Mouse (Mus musculus) c-Kit-positive CD71-negative TER-119-negative erythroid progenitor cells, embryonic 14.5 days (primary cell): ENCODE results near the gene Stag2.
A peak's percentile ranks its signal among the peaks of the same experiment; 100 is the strongest.

Source experiments
- DNase-seq: peaks from one replicate; pipeline ENCODE4 v3.0.0-alpha.2; 2013; ENCODE audit warnings: low read depth

The Stag2 gene

DNA sequence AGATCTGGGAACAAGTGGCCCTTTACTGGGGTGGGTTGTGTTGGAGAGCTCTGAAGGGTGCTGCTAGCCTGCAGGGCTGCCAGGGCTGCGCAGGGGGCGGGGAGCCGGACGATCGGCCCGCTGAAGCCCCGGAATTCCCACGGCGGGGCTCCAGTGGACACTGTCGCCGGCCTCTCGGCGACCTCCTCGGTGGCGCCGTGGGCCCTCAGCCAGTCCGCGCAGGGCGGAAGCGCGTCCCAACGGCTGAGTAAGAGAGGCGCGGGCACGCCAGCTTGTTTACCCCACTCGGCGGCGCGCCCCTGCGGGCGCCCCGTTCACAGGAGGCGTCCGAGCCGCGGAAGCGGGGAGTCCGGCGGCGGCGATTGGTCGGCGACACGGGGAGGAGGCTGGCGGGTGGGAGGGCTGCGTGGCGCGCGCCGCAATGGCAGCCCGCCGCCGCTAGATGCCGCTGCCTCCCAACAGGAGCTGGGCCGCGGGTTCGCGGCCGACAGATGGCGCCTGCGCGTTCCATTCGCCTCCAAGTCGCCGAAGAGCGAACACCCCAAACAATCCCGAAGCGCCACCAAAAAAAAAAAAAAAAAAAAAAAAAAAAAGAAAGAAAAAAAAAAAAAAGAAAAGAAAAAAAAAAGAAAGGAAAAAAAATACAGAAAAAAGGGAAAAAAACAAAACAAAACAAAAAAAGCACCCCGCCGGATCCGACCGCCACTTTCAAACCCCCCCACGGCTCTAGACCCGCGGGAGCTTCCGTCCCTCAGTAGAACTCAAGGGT lies at the start of gene Stag2:
Gene Stag2 (plus strand): TSS at position 530 of the 769 bp plus-strand sequence.
- peak; percentile 58 for DNase-seq

DNA sequence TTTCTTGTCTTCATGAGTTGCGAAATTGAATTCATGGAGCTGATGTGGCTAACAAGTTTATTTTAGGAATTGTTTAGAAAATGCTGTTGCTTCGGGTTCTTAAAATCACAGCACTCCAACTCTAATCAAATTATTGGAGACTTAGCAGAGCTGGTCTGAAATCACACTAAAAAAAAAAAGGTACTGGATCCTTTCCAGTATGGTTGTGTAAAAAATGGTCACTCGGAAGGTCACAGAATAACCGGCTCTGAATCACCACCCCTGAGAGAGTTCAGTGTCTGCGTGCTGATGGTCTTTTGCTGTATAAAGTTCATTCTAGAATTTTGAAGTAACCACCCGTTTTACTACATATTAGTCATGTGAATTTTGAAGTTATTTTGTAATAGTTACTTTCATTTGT lies 42.0 kb upstream of the Stag2 start:
- DNase-seq: no peak

DNA sequence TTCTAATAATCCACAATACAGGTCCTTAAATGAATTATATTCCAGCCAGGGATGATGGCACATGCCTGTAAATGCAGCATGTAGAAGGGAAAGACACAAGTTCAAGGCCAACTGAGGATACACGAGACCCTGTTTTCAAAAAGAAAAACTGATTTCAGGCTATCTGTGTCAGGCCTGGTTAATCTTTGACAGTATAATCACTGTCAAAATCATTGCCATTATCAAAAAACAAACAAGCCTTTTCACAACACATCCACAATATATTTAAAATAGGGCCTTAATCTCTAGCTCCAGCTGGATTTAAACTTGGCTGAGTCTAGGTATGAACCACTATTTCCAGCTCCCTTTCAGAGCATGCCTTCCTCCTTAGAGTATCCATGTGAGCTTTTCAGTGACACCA lies 38.5 kb upstream of the Stag2 start:
- no peak for DNase-seq

DNA sequence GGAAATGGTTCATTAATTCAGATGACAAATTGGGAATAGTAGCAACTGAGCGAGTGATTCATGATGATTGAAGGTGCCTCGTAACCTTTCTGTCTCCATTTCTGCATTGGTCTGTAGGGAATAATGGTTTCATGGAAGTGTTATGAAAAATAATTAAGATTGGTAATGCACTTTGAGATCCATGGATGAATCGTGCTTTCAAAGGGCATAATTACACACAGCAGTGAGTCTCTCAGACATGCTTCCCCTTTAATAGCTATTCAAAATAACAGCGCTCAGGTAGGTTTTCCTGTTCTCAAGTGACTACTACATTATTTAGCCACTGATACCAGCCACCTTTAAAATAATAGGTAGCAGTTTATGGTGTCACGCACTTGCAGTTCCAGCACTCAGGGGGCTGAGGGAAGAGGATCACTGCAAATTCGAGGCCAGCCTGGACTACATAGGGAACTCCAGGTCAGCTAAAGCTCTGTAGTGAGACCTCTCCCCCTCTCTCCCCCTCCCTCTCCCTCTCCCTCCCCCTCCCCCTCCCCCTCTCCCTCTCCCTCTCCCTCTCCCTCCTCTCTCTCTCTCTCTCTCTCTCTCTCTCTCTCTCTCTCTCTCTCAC lies 29.6 kb upstream of the Stag2 start:
- DNase-seq: no peak

DNA sequence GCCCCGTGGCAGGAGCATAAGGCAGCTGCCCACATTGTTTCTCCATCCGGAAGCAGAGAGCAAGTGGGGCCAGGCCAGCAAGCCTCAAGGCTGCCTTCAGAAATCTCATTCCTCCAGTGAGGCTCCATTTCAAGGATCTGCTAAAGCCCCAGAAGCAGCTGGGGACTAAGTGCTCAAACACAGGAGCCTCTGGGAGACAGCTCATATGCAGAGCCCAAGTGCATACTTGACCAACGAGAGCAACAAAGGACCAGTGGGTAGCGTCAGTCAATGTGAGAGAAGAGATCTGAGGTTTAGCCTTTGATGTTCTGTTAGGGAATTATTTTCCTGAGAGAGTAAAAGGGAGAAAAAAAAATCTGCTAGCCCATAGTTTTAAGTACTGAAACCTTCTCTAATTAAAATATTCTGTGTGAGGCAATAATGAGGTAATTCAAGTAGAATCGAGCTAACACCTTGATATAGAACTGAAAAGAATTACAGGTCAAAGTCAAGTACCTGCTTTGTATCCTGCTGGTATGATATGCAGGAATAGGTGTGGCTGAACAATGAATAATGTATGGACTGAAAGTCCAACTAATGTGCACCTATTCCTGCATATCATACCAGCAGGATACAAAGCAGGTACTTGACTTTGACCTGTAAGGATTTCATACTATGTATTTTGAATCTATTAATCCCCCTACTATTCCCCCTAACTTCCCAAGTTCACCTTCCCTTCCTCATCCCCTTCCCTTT lies 24.0 kb upstream of the Stag2 start:
- DNase-seq: no peak

DNA sequence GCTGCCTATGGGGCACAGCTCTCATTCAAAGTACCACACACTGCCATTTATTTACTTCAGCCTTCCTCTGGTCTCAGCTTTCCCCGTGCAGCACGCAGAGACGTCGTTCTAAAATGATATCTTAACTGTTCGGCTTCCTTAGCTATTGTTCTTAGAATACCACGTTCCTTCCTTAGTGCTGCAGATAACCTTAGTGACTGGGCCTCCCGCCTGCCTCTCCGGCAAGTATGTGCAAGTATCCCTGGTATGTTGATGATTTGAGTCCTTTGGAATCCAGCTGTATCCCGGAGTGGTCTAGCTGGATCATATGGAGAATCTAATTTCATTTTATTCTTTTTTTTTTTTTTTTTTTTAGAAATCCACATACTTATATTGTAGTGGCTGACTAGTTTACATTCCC lies 9.2 kb upstream of the Stag2 start:
- DNase-seq: no peak

DNA sequence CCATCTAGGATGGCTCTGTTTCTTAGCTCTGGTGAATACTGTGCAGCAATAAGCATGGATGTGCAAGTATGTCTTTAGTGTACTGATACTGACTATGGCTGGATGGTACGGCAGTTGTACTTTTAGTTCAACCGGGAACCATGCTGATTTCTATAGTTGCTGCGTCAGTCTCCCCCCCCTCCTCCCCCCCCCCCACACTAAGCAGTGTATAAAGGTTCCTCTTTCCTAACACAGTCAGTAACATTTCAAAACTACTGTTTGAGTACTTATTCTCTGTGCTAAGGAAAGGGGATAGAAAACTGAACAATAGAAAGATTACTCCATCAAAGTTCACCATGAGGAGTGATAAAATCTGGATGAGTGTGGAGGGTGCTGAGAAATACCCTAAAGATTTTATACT lies 6.5 kb upstream of the Stag2 start:
- no peak for DNase-seq

DNA sequence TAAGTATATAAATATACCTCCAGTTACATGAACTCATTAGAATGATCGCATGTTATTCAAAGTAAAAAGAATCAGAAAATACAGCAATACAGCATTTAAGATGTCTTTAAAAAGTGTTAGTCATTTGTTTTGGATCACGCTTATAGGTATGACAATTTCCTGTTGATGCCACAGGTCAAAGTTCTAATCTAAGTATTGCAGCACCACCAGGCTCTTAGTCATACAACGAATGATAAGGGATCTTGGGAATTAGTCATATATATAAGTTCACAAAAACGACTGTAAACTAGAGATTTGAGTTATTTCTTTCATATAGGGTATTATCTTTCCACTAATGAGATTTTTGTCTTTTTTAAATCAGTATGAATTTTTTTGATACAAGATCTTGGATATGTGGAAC lies 5.1 kb upstream of the Stag2 start:
- DNase-seq: no peak

DNA sequence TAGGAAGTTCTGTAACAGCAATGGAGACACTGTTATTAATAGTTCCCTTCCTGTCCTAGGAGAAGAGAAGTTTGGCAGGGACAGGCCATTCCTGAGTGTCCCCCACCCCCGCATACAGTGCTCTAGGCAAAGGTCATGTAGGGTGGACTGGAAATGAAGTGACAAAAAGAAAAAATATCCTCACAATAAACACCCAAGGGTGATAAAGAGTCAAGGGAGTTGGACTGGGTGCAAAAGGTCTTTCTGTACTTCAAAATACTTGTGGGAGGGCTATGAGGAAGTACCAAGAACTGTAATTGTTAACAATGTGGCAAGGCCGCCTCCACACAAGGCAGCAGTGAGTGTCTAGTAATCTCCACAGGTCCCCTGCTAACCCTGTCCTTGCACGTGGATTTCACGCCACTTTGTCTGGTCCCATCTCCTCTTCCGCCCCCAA lies 1.1 kb upstream of the Stag2 start:
- DNase-seq: no peak

DNA sequence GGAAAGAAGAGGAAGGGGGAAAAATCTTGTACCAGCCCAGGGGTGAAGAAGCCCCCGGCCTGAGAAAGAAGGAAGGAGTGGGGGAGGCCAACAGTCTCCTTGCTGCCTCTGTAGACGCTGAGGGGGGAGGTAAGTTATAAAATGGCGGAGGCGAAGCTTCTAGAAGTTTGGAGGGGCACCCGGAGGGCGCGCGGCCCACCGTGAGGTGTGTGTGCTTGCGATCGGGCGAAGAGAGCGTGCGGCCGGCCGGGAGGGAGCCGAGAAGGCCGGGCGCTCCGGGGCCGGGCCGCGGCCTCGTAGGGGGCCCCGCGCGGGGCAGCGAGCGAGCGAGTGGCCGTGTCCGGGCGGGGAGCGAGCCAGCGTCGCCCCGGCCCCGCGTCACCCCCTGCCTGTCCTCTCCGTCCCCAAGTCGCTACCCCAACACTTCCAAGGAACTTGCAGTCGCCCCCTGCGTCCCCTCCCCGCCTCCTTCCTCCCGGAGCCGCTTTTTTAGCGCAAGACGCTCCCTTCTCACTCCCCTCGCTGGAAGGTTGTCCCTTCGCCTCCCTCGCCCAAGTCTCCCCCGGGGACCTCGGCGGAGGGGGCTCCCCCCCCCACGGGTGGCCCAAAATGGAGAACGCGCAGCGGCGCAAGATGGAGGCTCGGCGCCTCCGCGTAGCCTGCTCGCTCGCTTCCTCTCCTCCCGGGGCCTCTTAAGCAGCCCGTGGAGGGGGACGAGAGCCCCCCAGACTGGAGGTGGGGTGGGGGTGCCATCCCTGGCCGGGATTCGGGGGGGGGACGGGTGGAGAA lies 634 bp downstream of the Stag2 start:
- DNase-seq: no peak

DNA sequence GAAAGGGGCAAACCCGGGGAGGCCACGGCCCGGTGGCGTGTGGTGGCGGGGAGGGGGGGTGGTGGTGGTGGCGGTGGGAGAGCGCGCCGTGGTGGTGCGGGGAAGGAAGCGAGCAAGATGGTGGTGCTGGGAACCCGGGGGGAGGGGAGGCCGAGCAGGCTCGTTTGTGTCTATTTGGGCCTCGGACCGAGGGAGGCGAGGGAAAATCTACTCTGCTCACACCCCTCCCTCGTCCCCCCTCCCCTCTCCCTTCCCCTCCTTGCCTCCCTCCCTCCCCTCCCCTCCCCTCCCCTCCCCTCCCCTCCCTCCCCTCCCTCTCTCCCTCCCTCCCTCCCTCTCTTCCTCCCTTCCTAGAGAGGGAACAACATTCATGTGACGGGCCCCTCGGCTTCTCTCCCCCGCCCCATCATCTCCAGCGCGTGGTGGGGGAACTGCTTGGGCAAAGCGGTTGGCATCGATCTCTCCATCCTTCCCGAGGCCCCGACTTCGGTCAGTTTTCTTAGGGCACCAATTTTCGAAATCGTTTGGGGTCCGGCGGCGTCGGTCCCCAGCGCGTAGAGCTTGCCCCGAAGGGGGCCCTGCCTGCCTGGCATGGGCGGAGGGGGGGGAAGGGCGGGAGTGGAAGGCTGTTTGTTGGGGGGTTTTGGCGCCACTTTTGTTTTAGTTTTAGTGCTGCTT lies 1.4 kb downstream of the Stag2 start:
- peak; percentile 55 for DNase-seq

DNA sequence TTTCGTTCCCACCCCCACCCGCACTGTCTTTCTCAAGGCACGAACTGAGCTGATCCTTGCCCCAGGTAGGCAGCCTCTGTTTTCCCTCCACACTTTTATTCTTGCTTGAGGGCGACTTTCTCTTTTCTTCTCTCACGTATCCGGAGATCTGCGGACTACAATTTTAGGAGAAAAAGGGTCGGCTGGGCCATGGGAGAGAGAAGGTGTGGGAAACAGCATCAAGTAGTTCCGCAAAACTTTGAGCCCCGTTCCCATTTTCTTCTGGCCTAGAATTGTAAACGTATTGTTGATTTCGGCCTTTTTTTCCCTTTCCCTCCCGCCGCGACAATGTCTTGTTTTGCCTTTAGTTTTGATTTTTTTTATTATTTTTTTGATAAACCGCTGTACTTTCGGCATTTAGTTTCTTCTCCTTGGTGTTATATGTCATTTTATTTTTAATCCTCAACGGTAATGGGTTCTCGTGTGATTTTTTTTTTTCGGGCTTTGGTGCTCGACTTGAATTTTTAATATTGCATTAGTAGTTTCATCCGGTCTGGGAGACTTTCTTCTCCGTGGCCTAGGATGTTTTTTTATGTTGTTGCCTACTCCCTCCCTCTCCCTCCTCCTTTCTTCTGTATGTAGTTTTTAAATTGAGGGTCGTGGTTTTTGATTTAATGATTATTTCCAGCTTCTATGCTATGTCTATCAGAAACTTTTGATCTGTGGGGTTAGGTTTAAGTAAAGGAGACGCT lies 2.1 kb downstream of the Stag2 start:
- DNase-seq: no peak

DNA sequence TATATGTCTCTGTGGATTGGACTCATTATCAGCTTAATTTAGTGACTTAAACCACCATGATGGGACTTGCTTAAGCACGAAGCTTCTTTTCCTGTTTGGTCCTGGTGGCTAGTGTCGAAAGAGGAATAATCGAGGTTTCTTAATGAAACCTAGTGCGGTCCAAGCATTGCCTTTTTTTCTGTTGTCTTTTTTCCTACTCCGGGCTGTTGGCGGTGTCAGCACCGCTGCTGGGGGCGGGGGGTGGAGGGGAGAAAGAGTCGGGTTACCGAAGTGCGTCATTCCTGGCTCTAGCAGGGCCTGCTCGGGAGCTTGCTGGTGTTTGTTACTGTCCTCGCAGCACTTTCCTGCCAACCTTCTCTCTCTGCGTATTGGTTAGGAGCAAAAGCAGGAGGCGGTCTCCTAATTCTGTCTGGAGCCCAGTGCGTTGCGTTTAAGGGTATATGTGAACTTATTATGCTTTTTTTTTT lies 2.8 kb downstream of the Stag2 start:
- DNase-seq: no peak

DNA sequence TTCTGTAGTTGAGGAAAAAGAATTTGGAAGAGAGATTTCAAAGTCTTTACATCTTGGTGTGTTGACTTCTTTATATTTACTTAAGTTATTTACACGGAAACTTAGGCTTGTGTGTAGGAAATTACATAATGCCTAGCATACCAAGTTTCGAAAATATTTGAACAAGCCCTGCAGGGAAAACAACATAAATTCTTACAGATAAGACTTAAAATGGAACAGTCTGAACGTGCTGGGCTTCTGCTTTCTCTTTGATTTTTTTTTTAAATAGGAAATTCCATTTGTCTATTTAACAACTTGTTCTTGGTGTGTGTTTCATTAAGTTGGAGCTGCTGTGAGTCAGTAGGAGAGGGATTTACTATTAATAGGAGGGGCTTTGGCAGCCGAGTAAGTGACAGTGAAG lies 3.9 kb downstream of the Stag2 start:
- no peak for DNase-seq

DNA sequence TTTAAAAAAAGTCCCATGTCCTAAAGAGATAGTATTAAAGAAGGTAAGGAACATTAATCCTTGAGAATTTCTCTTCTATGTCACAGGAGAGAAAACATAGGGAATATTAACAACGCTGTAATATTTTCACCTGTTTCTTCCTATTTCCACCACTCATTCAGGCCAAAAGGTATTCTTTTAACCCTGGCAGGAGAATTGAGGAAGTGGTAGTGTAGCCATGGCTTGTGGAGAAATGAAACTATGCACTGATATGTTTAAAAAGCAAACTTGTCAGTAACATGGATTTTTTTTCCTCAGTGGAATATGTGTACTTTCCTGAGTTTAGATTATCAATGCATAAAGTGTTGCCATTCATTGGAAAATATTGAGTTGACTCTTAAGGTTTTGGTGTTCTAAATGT lies 16.3 kb downstream of the Stag2 start:
- no peak for DNase-seq

DNA sequence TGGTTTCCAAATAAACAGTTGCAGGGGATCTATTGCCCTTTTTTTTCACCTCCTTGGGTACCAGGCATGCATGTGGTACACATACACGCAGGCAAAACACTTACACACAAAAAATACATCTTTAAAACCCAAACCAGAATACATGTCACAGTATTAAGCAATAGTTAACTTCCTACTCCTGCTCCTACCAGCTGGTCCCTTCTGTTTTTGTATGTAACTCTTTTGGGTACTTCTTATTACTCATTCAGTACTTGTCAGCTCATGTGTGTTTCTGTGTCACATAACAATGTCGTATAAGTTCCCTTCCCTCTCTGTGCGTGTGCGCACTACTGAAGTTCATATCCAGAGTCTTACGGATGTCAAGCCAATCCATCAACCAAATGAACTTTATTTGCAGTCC lies 21.7 kb downstream of the Stag2 start:
- no peak for DNase-seq

DNA sequence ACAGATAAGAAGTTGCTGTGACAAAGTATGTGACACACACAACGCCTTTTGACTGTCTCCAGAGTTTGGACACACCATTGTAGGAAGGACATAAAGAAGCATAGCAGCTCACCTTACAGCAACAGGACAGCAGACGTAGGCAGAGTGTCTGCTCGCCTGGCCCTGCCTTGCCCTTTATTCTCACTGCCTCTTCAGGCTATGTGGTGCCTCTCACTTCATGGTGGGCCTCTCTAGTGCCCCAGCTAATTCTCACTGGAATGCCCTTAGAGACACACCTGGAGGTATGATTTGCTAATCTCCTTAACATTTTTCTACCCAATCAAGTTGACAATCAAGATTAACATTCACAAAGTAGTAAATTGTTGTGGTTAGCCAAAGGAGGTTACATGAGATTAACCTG lies 38.5 kb downstream of the Stag2 start:
- no peak for DNase-seq

DNA sequence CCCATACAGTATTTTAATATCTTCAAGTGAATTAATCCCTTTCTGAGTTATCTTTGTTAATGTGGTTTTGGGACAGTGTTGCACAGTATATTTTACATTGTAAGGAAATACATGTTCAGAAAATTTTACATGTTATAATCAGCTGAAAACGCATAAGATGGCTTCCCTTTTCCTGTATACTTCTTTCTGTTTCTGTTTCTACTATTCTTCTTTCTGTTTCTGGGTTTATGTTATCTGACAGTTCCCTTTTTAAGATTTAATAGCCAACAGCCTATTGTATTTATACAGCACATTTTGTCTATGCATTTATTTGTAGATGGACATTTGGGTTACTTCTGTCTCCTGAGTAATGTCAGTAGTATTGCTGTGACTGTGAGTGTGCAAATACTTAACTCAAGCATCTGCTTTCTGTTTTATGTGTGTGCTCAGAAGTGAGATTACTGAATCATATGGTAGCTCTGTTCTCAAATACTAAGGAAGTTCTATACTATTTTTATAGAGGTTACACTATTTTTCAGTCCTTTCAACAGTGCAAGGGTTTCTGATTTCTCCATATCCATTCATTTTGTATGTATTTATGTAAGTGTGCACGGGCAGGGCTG lies 39.8 kb downstream of the Stag2 start:
- no peak for DNase-seq

DNA sequence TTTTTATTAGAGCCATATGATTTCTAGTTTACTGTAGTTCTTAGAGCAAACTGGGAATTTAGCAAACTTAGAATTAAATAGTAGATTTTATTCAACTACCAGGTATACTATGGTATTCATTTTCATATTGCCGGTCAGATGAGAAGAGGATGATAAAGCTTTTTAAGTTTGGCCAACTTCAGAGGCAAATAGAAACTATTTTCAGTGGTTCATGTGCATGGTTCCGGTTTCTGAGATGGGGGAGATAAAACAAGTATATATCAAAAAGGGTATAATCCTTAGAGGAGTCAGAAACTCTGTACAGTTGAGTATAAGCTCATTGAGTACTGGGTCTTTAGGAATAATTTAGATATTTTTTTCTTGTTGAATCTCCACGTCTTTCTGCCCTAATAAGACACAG lies 45.5 kb downstream of the Stag2 start:
- no peak for DNase-seq

DNA sequence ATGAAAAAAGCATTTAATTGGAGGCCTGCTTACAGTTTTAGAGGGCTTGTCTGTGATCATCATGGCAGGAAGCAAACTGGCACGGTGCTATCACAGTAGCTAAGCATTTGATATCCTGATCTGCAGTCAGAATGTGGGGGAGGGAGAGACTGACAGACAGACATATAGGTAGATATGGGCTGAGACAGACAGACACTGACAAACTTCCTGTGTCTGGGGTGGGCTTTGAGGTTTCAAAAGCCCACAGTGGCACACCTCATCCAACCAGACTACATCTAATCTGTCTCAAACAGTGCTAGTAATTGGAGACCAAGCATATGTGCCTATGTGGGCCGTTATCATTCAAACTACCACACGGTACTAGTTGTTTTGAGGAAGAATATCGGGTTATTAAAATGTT lies 53.4 kb downstream of the Stag2 start:
- DNase-seq: no peak

DNA sequence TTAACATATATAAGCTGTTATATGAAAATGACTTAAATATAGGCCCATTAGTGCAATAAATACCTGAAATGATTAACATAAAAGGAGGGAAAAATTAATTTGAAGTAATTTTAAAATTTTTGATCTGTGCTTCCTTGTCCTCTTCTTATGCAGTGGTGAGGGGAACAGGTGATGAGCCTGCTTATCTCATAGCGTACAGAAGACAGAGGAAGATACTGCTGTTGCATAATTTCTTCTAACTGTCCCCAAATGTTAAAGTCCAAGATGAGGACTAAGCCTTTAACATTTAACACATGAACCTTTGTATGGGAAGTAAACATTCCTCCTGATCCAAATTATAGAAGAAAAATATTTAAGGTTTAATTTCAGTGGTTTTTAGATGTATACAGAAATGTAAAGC lies 66.6 kb downstream of the Stag2 start:
- DNase-seq: no peak
